Mouse (Mus musculus): ENCODE data around the gene Focad. TPM values are rescaled to one million over a fixed set of nuclear protein-coding genes. Genes with fewer than 3 reads are reported as not detected.

Focad gene
- total RNA-seq, 1 experiment: 14.7 TPM

DNA sequence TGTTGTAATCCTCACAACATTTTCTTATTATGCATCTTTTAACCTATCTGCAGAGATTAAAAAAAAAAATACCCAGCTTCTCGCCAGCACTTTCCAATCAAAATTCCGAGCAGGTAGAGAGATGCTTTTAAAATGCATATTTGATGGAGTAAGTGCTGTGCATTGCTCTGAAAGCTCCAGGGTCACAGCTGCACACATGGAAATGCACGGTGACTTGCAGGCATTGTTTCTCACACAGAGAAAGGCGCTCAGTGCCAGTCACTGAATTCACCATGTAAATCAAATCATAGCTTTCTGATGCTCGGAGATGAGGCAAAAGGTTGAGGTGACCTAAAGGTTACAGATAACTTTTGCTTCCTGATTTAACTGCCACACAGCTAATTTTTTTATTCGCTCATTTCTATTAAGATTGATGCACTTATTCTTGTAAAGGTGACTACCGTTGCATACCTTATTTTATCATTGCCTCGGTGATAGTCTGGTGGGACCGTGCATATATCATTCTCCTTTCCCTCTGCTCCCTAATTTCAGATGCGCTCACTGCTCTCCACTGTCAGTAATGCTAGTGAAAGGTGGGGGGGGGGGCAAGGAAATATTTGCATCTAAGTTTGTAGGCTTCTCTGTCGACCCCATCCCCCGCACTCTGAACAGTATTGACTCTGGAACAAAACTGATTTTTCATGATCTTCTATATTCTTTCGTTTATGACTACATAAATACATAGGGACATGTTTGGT lies 69.2 kb downstream of the Focad start:
- Histone ChIP-seq H3K9me3 (ENCODE audit: control insufficient read depth, insufficient read depth, low read depth, low read length) (no peaks in the 10 kb centered on the region), H3K9ac (ENCODE audit: insufficient read depth, low read depth, low read length, poor library complexity, severe bottlenecking) (no peak overlapping the region), H3K36me3 (ENCODE audit: control insufficient read depth, insufficient read depth, low read length, poor library complexity, severe bottlenecking) (no peaks in the 10 kb centered on the region), H3K4me3 (ENCODE audit: insufficient read depth in 1 of 2, low read depth in 1 of 2, low read length in 2 of 2, poor library complexity in 1 of 2, severe bottlenecking in 1 of 2) (no peak overlapping the region), H3K27ac (ENCODE audit: insufficient read depth, low read depth, low read length, poor library complexity, severe bottlenecking) (no peak overlapping the region), H3K4me1 (ENCODE audit: control insufficient read depth in 2 of 2, insufficient read depth in 2 of 2, low read length in 2 of 2, poor library complexity in 1 of 2) (no peaks in the 10 kb centered on the region)
- in situ Hi-C loops (cut with MboI; ENCODE audit: low sequenced_read_pairs in 2 of 2, unreplicated experiment in 2 of 2): no loop called here
- DNase-seq (ENCODE audit: low read depth, low spot score): no peak
- no peak for TF ChIP-seq HCFC1 (IDR thresholded peaks at IDR 0.05; ENCODE audit: borderline replicate concordance, insufficient read depth, low read length)
- no peak for TF ChIP-seq MAFK (IDR thresholded peaks at IDR 0.05; ENCODE audit: insufficient read depth, low read depth, low read length)
- TF ChIP-seq ZNF384 (IDR thresholded peaks at IDR 0.05; ENCODE audit: low read depth, low read length): no peak
- TF ChIP-seq CHD2 (IDR thresholded peaks at IDR 0.05; ENCODE audit: low read depth, low read length): no peak
- TF ChIP-seq ZC3H11A (IDR thresholded peaks at IDR 0.05; ENCODE audit: borderline replicate concordance, low read depth, low read length): no peak

DNA sequence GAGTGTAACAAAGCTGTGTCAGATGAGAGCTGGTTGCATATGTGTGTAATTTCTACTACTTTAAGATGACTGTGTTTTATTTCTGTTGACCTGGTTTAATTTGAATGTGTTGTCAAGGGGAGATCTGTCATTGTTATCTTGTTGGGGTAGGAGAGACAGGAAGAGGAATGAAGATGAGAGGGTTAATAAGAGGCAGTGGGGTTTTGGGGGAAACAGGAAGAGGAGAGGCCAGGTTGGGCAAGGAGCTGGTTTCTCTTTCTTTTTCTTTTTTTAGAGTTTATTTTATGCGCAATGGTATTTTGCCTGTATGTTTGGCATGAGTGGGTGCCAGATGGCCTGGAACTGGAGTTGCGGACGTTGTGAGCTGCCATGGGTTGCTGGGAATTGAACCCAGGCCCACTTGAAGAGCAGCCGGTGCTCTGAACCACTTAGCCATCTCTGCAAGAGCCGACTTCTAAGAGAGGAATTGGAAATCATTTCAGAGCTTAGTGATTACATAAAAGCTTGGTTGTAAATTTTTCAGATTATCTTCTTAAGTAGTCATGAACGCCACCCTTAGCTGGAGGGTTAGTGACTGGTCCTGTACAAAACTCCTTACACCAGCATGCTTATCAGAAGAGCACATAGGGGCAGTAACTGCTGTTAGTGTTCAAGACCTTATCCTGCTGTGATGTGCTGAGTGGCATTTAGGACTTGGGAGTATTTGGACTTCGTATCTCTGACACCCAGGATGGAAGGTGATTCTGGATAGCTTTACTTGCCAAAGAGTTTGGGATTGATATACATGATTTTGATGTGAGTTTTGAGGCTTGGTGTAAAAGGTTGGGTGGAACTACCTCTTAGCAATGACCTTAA lies 72.8 kb downstream of the Focad start:
- H3K9me3 ChIP-seq (ENCODE audit: control insufficient read depth, insufficient read depth, low read depth, low read length): no peaks in the 10 kb centered on the region
- no peak overlapping the region for H3K4me3 ChIP-seq (ENCODE audit: insufficient read depth in 1 of 2, low read depth in 1 of 2, low read length in 2 of 2, poor library complexity in 1 of 2, severe bottlenecking in 1 of 2)
- in situ Hi-C loops (cut with MboI; ENCODE audit: low sequenced_read_pairs in 2 of 2, unreplicated experiment in 2 of 2): no loop called here

GRCm38 (mm10) chr4:88175058-88175974 lies 80.9 kb downstream of the Focad start:
- Histone ChIP-seq H3K27ac (ENCODE audit: insufficient read depth, low read depth, low read length, poor library complexity, severe bottlenecking) (no peak overlapping the region), H3K9ac (ENCODE audit: insufficient read depth, low read depth, low read length, poor library complexity, severe bottlenecking) (no peak overlapping the region), H3K9me3 (ENCODE audit: control insufficient read depth, insufficient read depth, low read depth, low read length) (no peaks in the 10 kb centered on the region), H3K4me1 (ENCODE audit: control insufficient read depth in 2 of 2, insufficient read depth in 2 of 2, low read length in 2 of 2, poor library complexity in 1 of 2) (no peaks in the 10 kb centered on the region), H3K36me3 (ENCODE audit: control insufficient read depth, insufficient read depth, low read length, poor library complexity, severe bottlenecking) (no peaks in the 10 kb centered on the region), H3K4me3 (ENCODE audit: insufficient read depth in 1 of 2, low read depth in 1 of 2, low read length in 2 of 2, poor library complexity in 1 of 2, severe bottlenecking in 1 of 2) (no peak overlapping the region)
- in situ Hi-C loops (cut with MboI; ENCODE audit: low sequenced_read_pairs in 2 of 2, unreplicated experiment in 2 of 2): no loop called here
- no peak for TF ChIP-seq HCFC1 (IDR thresholded peaks at IDR 0.05; ENCODE audit: borderline replicate concordance, insufficient read depth, low read length)
- TF ChIP-seq CHD2 (IDR thresholded peaks at IDR 0.05; ENCODE audit: low read depth, low read length): no peak
- TF ChIP-seq ZNF384 (IDR thresholded peaks at IDR 0.05; ENCODE audit: low read depth, low read length): no peak
- TF ChIP-seq ZC3H11A (IDR thresholded peaks at IDR 0.05; ENCODE audit: borderline replicate concordance, low read depth, low read length): no peak
- no peak for TF ChIP-seq MAFK (IDR thresholded peaks at IDR 0.05; ENCODE audit: insufficient read depth, low read depth, low read length)
- DNase-seq (ENCODE audit: low read depth, low spot score): no peak

More for the DNA sequence above, 72.8 kb downstream of the Focad start:
- Histone ChIP-seq H3K36me3 (ENCODE audit: control insufficient read depth, insufficient read depth, low read length, poor library complexity, severe bottlenecking) (no peaks in the 10 kb centered on the region), H3K9ac (ENCODE audit: insufficient read depth, low read depth, low read length, poor library complexity, severe bottlenecking) (no peak overlapping the region), H3K27ac (ENCODE audit: insufficient read depth, low read depth, low read length, poor library complexity, severe bottlenecking) (no peak overlapping the region), H3K4me1 (ENCODE audit: control insufficient read depth in 2 of 2, insufficient read depth in 2 of 2, low read length in 2 of 2, poor library complexity in 1 of 2) (no peaks in the 10 kb centered on the region)
- DNase-seq (ENCODE audit: low read depth, low spot score): no peak
- TF ChIP-seq MAFK (IDR thresholded peaks at IDR 0.05; ENCODE audit: insufficient read depth, low read depth, low read length) (no peak), CHD2 (IDR thresholded peaks at IDR 0.05; ENCODE audit: low read depth, low read length) (no peak), ZNF384 (IDR thresholded peaks at IDR 0.05; ENCODE audit: low read depth, low read length) (no peak), ZC3H11A (IDR thresholded peaks at IDR 0.05; ENCODE audit: borderline replicate concordance, low read depth, low read length) (no peak), HCFC1 (IDR thresholded peaks at IDR 0.05; ENCODE audit: borderline replicate concordance, insufficient read depth, low read length) (no peak)

DNA sequence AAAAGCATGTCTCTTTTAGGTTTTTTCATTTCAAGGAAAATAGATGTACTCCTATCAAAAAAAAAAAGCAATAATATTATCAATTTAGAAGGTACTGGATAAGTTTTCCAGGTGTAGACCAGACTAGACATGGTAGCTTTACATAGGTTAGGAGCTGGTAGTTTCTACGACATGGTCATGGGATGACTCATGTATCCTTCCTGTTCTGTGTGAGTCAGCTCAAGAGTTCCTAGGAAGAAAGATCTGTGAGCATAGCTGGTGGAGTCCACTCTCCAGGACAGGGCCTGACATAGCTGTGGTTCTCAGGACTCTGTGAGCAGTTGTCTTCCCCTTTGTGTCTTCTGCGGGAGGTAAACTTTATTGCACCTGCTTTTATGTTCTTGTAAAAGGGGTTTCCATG lies 84.9 kb downstream of the Focad start:
- H3K36me3 ChIP-seq (ENCODE audit: control insufficient read depth, insufficient read depth, low read length, poor library complexity, severe bottlenecking): no peaks in the 10 kb centered on the region
- in situ Hi-C loops (cut with MboI; ENCODE audit: low sequenced_read_pairs in 2 of 2, unreplicated experiment in 2 of 2): no loop called here
- TF ChIP-seq ZNF384 (IDR thresholded peaks at IDR 0.05; ENCODE audit: low read depth, low read length) (no peak), MAFK (IDR thresholded peaks at IDR 0.05; ENCODE audit: insufficient read depth, low read depth, low read length) (no peak), HCFC1 (IDR thresholded peaks at IDR 0.05; ENCODE audit: borderline replicate concordance, insufficient read depth, low read length) (no peak), CHD2 (IDR thresholded peaks at IDR 0.05; ENCODE audit: low read depth, low read length) (no peak), ZC3H11A (IDR thresholded peaks at IDR 0.05; ENCODE audit: borderline replicate concordance, low read depth, low read length) (no peak)
- no peak overlapping the region for H3K27ac ChIP-seq (ENCODE audit: insufficient read depth, low read depth, low read length, poor library complexity, severe bottlenecking)
- H3K9me3 ChIP-seq (ENCODE audit: control insufficient read depth, insufficient read depth, low read depth, low read length): no peaks in the 10 kb centered on the region
- no peak overlapping the region for H3K9ac ChIP-seq (ENCODE audit: insufficient read depth, low read depth, low read length, poor library complexity, severe bottlenecking)
- no peak for DNase-seq (ENCODE audit: low read depth, low spot score)
- no peaks in the 10 kb centered on the region for H3K4me1 ChIP-seq (ENCODE audit: control insufficient read depth in 2 of 2, insufficient read depth in 2 of 2, low read length in 2 of 2, poor library complexity in 1 of 2)
- no peak overlapping the region for H3K4me3 ChIP-seq (ENCODE audit: insufficient read depth in 1 of 2, low read depth in 1 of 2, low read length in 2 of 2, poor library complexity in 1 of 2, severe bottlenecking in 1 of 2)
